Mouse (Mus musculus) kidney, postnatal 0 days (tissue): ENCODE measurements around the gene Clrn1. TPM values are rescaled to one million over a fixed set of nuclear protein-coding genes. Genes with fewer than 3 reads are reported as not detected.

ENCODE experiments used
- ATAC-seq: fragments of 200-750 bp; cut with Nextera tagmentation; replicated peaks from 2 replicates; pipeline ENCODE4 v1.8.0; 2017; ENCODE audit warnings: low read depth, moderate number of reproducible peaks, moderate TSS enrichment, moderate library complexity; ENCODE audit not compliant: low FRiP score
- DNase-seq: peaks from one replicate; pipeline ENCODE4 v3.0.0-alpha.2; 2016; ENCODE audit warnings: low spot score
- H3K27ac ChIP-seq: fragments of 300-500 bp; sonication (generic); 2 replicates; pipeline ENCODE4 v1.5.1; 2014; ENCODE audit warnings: mild to moderate bottlenecking
- H3K27me3 ChIP-seq: fragments of 300-500 bp; sonication (generic); 2 replicates; pipeline ENCODE4 v1.6.1; 2014; ENCODE audit warnings: low read length, mixed read lengths; ENCODE audit not compliant: insufficient read depth
- H3K36me3 ChIP-seq: fragments of 300-500 bp; sonication (generic); 2 replicates; pipeline ENCODE4 v1.6.1; 2014; ENCODE audit warnings: low read length, mixed read lengths; ENCODE audit not compliant: insufficient read depth
- H3K4me1 ChIP-seq: fragments of 300-500 bp; sonication (generic); replicated peaks from 2 replicates; pipeline ENCODE4 v1.6.1; 2014; ENCODE audit warnings: antibody characterized with exemption, low read length, mixed read lengths; ENCODE audit not compliant: insufficient read depth
- H3K4me2 ChIP-seq: fragments of 300-500 bp; sonication (generic); 2 replicates; pipeline ENCODE4 v1.6.1; 2014; ENCODE audit warnings: mild to moderate bottlenecking, low read length, moderate library complexity, mixed read lengths
- H3K4me3 ChIP-seq: fragments of 300-500 bp; sonication (generic); replicated peaks from 2 replicates; pipeline ENCODE4 v1.5.1; 2014; ENCODE audit warnings: low read depth, low read length
- H3K9ac ChIP-seq: fragments of 300-500 bp; sonication (generic); 2 replicates; pipeline ENCODE4 v1.6.1; 2014; ENCODE audit warnings: low read depth, low read length
- H3K9me3 ChIP-seq: fragments of 300-500 bp; sonication (generic); replicated peaks from 2 replicates; pipeline ENCODE4 v1.6.1; 2016; ENCODE audit warnings: low read length, inconsistent platforms, mixed read lengths
- CTCF ChIP-seq: IDR thresholded peaks from 2 replicates; pipeline ENCODE4 v1.5.1; 2016; ENCODE audit warnings: antibody characterized with exemption, low read depth, mild to moderate bottlenecking, moderate library complexity
- WGBS: fragments of 180-500 bp; shearing (Covaris S2); extraction: QIAGEN DNeasy Blood & Tissue Kit; methylation state at CpG from one replicate; pipeline ENCODE4 v1.1.7; 2014; 5-methylcytosine and 5-hydroxymethylcytosine counted together
- polyA plus RNA-seq: library from polyadenylated mRNA; unstranded; fragments of >200 nt; fragmentation: Nextera tagmentation; extraction: Ambion mirVana; gene quantifications from 2 replicates; pipeline ENCODE4 v1.2.1, GENCODE M21; 2015

Clrn1 gene
- polyA plus RNA-seq, 1 experiment from 2014 or later, result 1.1 TPM

- Histone ChIP-seq H3K27ac (no peak overlapping the region), H3K4me2 (no peak overlapping the region), H3K9ac (no peak overlapping the region), H3K9me3 (no peaks in the 10 kb centered on the region), H3K27me3 (no peaks in the 10 kb centered on the region), H3K4me3 (no peak overlapping the region), H3K36me3 (no peaks in the 10 kb centered on the region), H3K4me1 (no peaks in the 10 kb centered on the region)
- ATAC-seq (peak; percentile 54), DNase-seq (peak; percentile 25)
- TF ChIP-seq CTCF, result peak; percentile 72
- WGBS, result 27% methylated on average over 1 of the region's 1 CpGs
Measured at GRCm38 (mm10) chr3:58843415-58843814, 41.7 kb downstream of the Clrn1 start.

GRCm38 (mm10) chr3:58833442-58834160 is 51.5 kb downstream of the Clrn1 start:
- Histone ChIP-seq H3K4me2 (no peak overlapping the region), H3K36me3 (no peaks in the 10 kb centered on the region), H3K9ac (no peak overlapping the region), H3K9me3 (no peaks in the 10 kb centered on the region), H3K4me1 (no peaks in the 10 kb centered on the region), H3K4me3 (no peak overlapping the region), H3K27me3 (no peaks in the 10 kb centered on the region), H3K27ac (no peak overlapping the region)
- WGBS, result 84% methylated on average over 5 of the region's 5 CpGs
- DNase-seq (no peak), ATAC-seq (no peak)
- TF ChIP-seq CTCF, result no peak

- 83% methylated on average over 2 of the region's 2 CpGs for WGBS
Measured at GRCm38 (mm10) chr3:58832888-58833287, 52.3 kb downstream of the Clrn1 start.

GRCm38 (mm10) chr3:58831586-58831985 is 53.6 kb downstream of the Clrn1 start:
- no peaks in the 10 kb centered on the region for H3K4me1 ChIP-seq
- no peaks in the 10 kb centered on the region for H3K27me3 ChIP-seq
- H3K9me3 ChIP-seq, result no peaks in the 10 kb centered on the region
- H3K4me3 ChIP-seq, result no peak overlapping the region
- H3K9ac ChIP-seq, result no peak overlapping the region
- H3K27ac ChIP-seq, result no peak overlapping the region
- no peak for DNase-seq
- H3K4me2 ChIP-seq, result no peak overlapping the region
- ATAC-seq, result no peak
- WGBS, result 79% methylated on average over 5 of the region's 5 CpGs
- no peaks in the 10 kb centered on the region for H3K36me3 ChIP-seq
- no peak for TF ChIP-seq CTCF

More at GRCm38 (mm10) chr3:58832888-58833287, 52.3 kb downstream of the Clrn1 start:
- no peaks in the 10 kb centered on the region for H3K27me3 ChIP-seq
- DNase-seq, result no peak
- ATAC-seq, result no peak
- H3K4me3 ChIP-seq, result no peak overlapping the region
- no peak for TF ChIP-seq CTCF
- no peak overlapping the region for H3K9ac ChIP-seq
- no peak overlapping the region for H3K4me2 ChIP-seq
- no peaks in the 10 kb centered on the region for H3K36me3 ChIP-seq
- no peak overlapping the region for H3K27ac ChIP-seq
- H3K9me3 ChIP-seq, result no peaks in the 10 kb centered on the region
- H3K4me1 ChIP-seq, result no peaks in the 10 kb centered on the region

- TF ChIP-seq CTCF, result no peak
- no peak overlapping the region for H3K4me3 ChIP-seq
- no peaks in the 10 kb centered on the region for H3K36me3 ChIP-seq
- no peak overlapping the region for H3K9ac ChIP-seq
- 70% methylated on average over 1 of the region's 1 CpGs for WGBS
- H3K27me3 ChIP-seq, result no peaks in the 10 kb centered on the region
- DNase-seq (no peak), ATAC-seq (no peak)
- no peaks in the 10 kb centered on the region for H3K9me3 ChIP-seq
- no peak overlapping the region for H3K27ac ChIP-seq
- H3K4me2 ChIP-seq, result no peak overlapping the region
- H3K4me1 ChIP-seq, result no peaks in the 10 kb centered on the region
Measured at GRCm38 (mm10) chr3:58829926-58830325, 55.2 kb downstream of the Clrn1 start.

GRCm38 (mm10) chr3:58828366-58829153 is 56.6 kb downstream of the Clrn1 start:
- H3K4me2 ChIP-seq, result no peak overlapping the region
- TF ChIP-seq CTCF, result no peak
- no peak overlapping the region for H3K4me3 ChIP-seq
- no peak overlapping the region for H3K27ac ChIP-seq
- H3K9ac ChIP-seq, result no peak overlapping the region
- ATAC-seq (no peak), DNase-seq (no peak)
- no peaks in the 10 kb centered on the region for H3K27me3 ChIP-seq
- WGBS, result 77% methylated on average over 14 of the region's 14 CpGs
- H3K9me3 ChIP-seq, result no peaks in the 10 kb centered on the region
- no peaks in the 10 kb centered on the region for H3K36me3 ChIP-seq
- H3K4me1 ChIP-seq, result no peaks in the 10 kb centered on the region
